Mouse (Mus musculus) C2C12 (cell line): ENCODE results near the gene Trmt1. TPM values are rescaled to one million over a fixed set of nuclear protein-coding genes. Genes with fewer than 3 reads are reported as not detected.

Experiments used
- H3K27me3 ChIP-seq: one replicate; pipeline ENCODE4 v1.6.1; 2011; ENCODE audit not compliant: control insufficient read depth, insufficient read depth, insufficient read length
- H3K36me3 ChIP-seq: one replicate; pipeline ENCODE4 v1.6.1; 2011; ENCODE audit not compliant: control insufficient read depth, insufficient read depth
- H3K4me3 ChIP-seq: one replicate; pipeline ENCODE4 v1.5.1; 2011; ENCODE audit warnings: mild to moderate bottlenecking, control low read depth; ENCODE audit not compliant: poor library complexity, insufficient read depth, severe bottlenecking
- H3K79me2 ChIP-seq: one replicate; pipeline ENCODE4 v1.6.1; 2011; ENCODE audit not compliant: control insufficient read depth, insufficient read depth
- H3K79me3 ChIP-seq: one replicate; pipeline ENCODE4 v1.6.1; 2011; ENCODE audit warnings: low read depth, control low read depth
- H3ac ChIP-seq: one replicate; pipeline ENCODE3; 2011; ENCODE audit warnings: low read depth; ENCODE audit not compliant: control insufficient read depth, insufficient read length
- CEBPB ChIP-seq: IDR thresholded peaks from one replicate; pipeline ENCODE4 v1.6.1; 2011; ENCODE audit warnings: low read depth, mild to moderate bottlenecking, control low read depth, moderate library complexity
- CTCF ChIP-seq: IDR thresholded peaks from one replicate; pipeline ENCODE4 v1.5.1; 2011; ENCODE audit not compliant: control insufficient read depth, insufficient read depth, insufficient read length
- FOSL1 ChIP-seq: IDR thresholded peaks from one replicate; pipeline ENCODE4 v1.8.0; 2011; ENCODE audit warnings: mild to moderate bottlenecking, low read length; ENCODE audit not compliant: poor library complexity, insufficient read depth, severe bottlenecking
- MAX ChIP-seq: IDR thresholded peaks from one replicate; pipeline ENCODE4 v1.6.1; 2011; ENCODE audit warnings: mild to moderate bottlenecking, control low read depth
- MYOD1 ChIP-seq: IDR thresholded peaks from one replicate; pipeline ENCODE4 v1.6.1; 2011; ENCODE audit warnings: low read depth; ENCODE audit not compliant: control insufficient read depth, insufficient read length
- MYOG ChIP-seq: IDR thresholded peaks from one replicate; pipeline ENCODE4 v1.6.1; 2011; ENCODE audit not compliant: control insufficient read depth, insufficient read length; ENCODE audit errors: extremely low read depth
- USF1 ChIP-seq: IDR thresholded peaks from one replicate; pipeline ENCODE4 v1.6.1; 2011; ENCODE audit warnings: low read depth, mild to moderate bottlenecking, control low read depth, moderate library complexity
- polyA plus RNA-seq: library from polyadenylated mRNA; unstranded; fragments of >200 nt; fragmentation: generic; extraction: Trizol; gene quantifications from one replicate; pipeline ENCODE4 v1.2.1, GENCODE M21; 2012; ENCODE audit warnings: missing spikeins

The Trmt1 gene
- polyA plus RNA-seq, 1 experiment = 117 TPM

DNA sequence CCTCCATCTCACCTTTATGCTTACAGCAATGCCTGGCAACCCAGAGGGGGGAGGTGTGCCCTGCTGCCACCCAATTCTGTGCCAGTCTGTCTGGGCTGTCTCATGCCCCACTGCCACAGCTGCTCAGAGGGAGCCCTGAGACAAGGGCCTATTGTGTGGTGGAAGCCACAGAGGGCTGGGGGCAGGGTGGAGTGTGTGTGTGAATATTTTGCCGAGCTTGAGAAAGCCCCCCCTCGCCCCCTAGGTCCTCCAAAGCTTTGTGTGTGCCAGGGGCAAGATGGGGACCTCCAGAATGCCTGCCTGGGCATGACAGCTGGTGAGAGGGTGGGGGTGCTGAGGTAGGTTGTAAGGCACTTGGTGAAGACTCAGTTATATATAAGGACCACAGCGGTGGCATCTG lies 42.4 kb downstream of the Trmt1 start:
- no peaks in the 10 kb centered on the region for H3K27me3 ChIP-seq

GRCm38 (mm10) chr8:84729921-84730362 lies 43.8 kb downstream of the Trmt1 start:
- no peak overlapping the region for H3K4me3 ChIP-seq
- no peaks in the 10 kb centered on the region for H3K27me3 ChIP-seq
- peaks cover 47% of the 10 kb centered on the region for H3K79me2 ChIP-seq
- H3ac ChIP-seq = no peak overlapping the region
- TF ChIP-seq FOSL1 (no peak), MYOD1 (no peak)
- H3K36me3 ChIP-seq = peaks cover 32% of the 10 kb centered on the region
- no peaks in the 10 kb centered on the region for H3K79me3 ChIP-seq

More for the DNA sequence above, 42.4 kb downstream of the Trmt1 start:
- Histone ChIP-seq H3K36me3 (peaks cover 43% of the 10 kb centered on the region), H3K79me2 (peaks cover 34% of the 10 kb centered on the region), H3K4me3 (no peak overlapping the region), H3K79me3 (no peaks in the 10 kb centered on the region), H3ac (no peak overlapping the region)
- TF ChIP-seq CTCF (no peak), MYOD1 (peak; percentile 20)

GRCm38 (mm10) chr8:84730541-84731370 lies 44.6 kb downstream of the Trmt1 start:
- Histone ChIP-seq H3K27me3 (no peaks in the 10 kb centered on the region), H3ac (no peak overlapping the region), H3K79me3 (no peaks in the 10 kb centered on the region), H3K36me3 (peaks cover 24% of the 10 kb centered on the region), H3K4me3 (no peak overlapping the region), H3K79me2 (peaks cover 44% of the 10 kb centered on the region)
- no peak for TF ChIP-seq MAX
- no peak for TF ChIP-seq USF1
- no peak for TF ChIP-seq CEBPB
- no peak for TF ChIP-seq MYOG
- no peak for TF ChIP-seq CTCF
- TF ChIP-seq FOSL1 = no peak
- no peak for TF ChIP-seq MYOD1

DNA sequence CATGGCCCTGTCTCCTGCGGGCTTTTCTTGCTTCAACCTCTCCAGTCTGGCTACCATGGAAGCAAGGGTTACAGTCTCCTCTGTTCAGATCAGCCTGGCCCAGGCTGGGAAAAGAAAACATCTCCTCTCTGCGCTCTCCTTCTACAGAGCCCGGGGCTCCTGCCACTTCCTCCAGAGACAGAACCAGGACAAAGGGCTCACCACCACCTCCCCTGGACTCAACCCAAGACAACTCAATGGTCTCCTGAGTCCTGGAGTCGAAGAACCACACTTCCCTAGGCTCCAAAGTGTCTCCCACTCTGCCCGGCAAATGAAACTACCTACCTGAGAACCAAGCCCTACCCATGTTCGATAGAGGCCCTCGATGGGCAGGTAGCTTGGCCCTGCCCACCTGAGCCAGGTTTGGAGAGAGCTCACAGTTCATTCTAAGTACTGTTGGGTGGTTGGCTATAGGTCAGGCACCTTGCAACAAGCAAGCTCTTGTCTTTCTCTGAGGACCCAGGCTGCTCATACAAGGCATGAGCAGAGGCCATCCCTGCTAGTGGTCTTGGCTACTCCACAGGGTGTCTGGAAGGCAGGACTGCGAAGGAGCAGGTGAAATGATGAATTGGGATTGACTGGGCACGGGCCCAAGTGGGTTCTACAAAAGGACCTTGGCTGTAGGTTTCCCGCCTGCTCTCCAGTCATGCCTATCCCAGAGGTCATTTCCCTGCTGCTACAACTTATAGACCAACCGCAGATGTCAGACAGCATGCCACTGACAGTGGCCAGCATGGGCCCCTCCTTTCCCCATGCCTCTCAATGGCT lies 45.5 kb downstream of the Trmt1 start:
- Histone ChIP-seq H3K79me3 (no peaks in the 10 kb centered on the region), H3K36me3 (peaks cover 18% of the 10 kb centered on the region), H3K27me3 (no peaks in the 10 kb centered on the region), H3K4me3 (no peak overlapping the region), H3ac (no peak overlapping the region), H3K79me2 (peaks cover 52% of the 10 kb centered on the region)
- TF ChIP-seq USF1 = no peak

- Histone ChIP-seq H3ac (no peak overlapping the region), H3K27me3 (no peaks in the 10 kb centered on the region), H3K79me2 (peaks cover 59% of the 10 kb centered on the region), H3K79me3 (no peaks in the 10 kb centered on the region), H3K4me3 (no peak overlapping the region), H3K36me3 (peaks cover 10% of the 10 kb centered on the region)
- TF ChIP-seq MYOD1 (no peak), MAX (no peak), MYOG (no peak), USF1 (no peak), CEBPB (no peak), FOSL1 (no peak), CTCF (no peak)
Observed at GRCm38 (mm10) chr8:84732545-84732944, 46.4 kb downstream of the Trmt1 start.

DNA sequence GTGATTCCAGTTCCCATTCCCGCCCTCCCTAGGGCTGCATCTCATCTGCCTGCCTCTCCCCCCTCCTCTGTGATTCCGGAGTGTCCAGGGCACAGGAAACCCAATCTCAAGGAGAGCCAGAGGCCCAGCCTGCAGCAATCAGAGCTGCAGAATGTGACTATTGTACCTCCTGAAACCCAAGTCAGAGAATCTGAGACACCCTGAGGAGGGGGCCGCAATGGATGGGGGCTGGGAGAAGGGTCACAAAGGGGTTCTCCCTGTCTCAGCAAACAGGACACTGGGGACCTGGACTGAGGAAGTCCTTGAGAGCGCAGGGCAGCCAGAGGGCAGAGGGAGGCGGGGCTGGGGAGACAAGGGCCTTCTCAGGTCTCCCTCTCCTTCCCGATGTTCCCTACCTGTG lies 46.9 kb downstream of the Trmt1 start:
- peaks cover 7% of the 10 kb centered on the region for H3K36me3 ChIP-seq
- no peak overlapping the region for H3K4me3 ChIP-seq
- no peaks in the 10 kb centered on the region for H3K27me3 ChIP-seq
- no peak overlapping the region for H3ac ChIP-seq
- H3K79me3 ChIP-seq = no peaks in the 10 kb centered on the region
- no peak for TF ChIP-seq MAX
- TF ChIP-seq FOSL1 = no peak
- TF ChIP-seq MYOD1 = no peak
- no peak for TF ChIP-seq USF1
- no peak for TF ChIP-seq MYOG
- no peak for TF ChIP-seq CEBPB
- TF ChIP-seq CTCF = no peak
- H3K79me2 ChIP-seq = peaks cover 63% of the 10 kb centered on the region
